Mouse (Mus musculus) duodenum, adult 2 months (tissue): Measurements from ENCODE around the gene Gm16503. TPM values are rescaled to one million over a fixed set of nuclear protein-coding genes. Genes with fewer than 3 reads are reported as not detected.

Experiments
- polyA plus RNA-seq: library from polyadenylated mRNA; depleted of rRNA; stranded (reverse); fragments of >200 nt; gene quantifications from 2 replicates; pipeline ENCODE4 v1.2.3, GENCODE M21; 2012; ENCODE audit warnings: low replicate concordance; rRNA removed

The Gm16503 gene
- not detected in 2 replicates for polyA plus RNA-seq

GRCm38 (mm10) chr4:147539918-147540317 is at the start of gene Gm16503:
Gene Gm16503, plus strand, starts transcription at chr4:147540218.

GRCm38 (mm10) chr4:147492117-147492516 is 47.9 kb upstream of the Gm16503 start, which contains the start of gene Zfp982:
Gene Zfp982, plus strand, starts transcription at chr4:147492417.

GRCm38 (mm10) chr4:147553071-147553470 is 13.1 kb downstream of the Gm16503 start, which contains the start of gene Zfp985:
Gene Zfp985, plus strand, starts transcription at chr4:147553277.

Other genes with a start within 250 kb of the Gm16503 start
- gene Zfp988, start 234.5 kb upstream of the Gm16503 start, polyA plus RNA-seq, result not detected in 2 replicates
- not detected in 2 replicates for gene Zfp978, start 178.9 kb upstream of the Gm16503 start, polyA plus RNA-seq
- gene Zfp982, start 47.8 kb upstream of the Gm16503 start, polyA plus RNA-seq, result not detected in 2 replicates
- gene Zfp985, start 13.1 kb downstream of the Gm16503 start, polyA plus RNA-seq, result not detected in 2 replicates
- not detected in 2 replicates for gene Zfp979, start 102.3 kb downstream of the Gm16503 start, polyA plus RNA-seq
- not detected in 2 replicates for gene Zfp534, start 162.3 kb downstream of the Gm16503 start, polyA plus RNA-seq